Mouse (Mus musculus) megakaryocyte, embryonic 14.5 days (primary cell): ENCODE data around the gene Itga5.

Experiments used
- FLI1 ChIP-seq: IDR thresholded peaks from 2 replicates; pipeline ENCODE4 v1.6.1; 2012; ENCODE audit warnings: low read length, inconsistent platforms, mixed read lengths
- GATA1 ChIP-seq: IDR thresholded peaks from 3 replicates; pipeline ENCODE4 v1.6.1; 2012; ENCODE audit warnings: mixed read lengths, low read length, inconsistent platforms, borderline replicate concordance

DNA sequence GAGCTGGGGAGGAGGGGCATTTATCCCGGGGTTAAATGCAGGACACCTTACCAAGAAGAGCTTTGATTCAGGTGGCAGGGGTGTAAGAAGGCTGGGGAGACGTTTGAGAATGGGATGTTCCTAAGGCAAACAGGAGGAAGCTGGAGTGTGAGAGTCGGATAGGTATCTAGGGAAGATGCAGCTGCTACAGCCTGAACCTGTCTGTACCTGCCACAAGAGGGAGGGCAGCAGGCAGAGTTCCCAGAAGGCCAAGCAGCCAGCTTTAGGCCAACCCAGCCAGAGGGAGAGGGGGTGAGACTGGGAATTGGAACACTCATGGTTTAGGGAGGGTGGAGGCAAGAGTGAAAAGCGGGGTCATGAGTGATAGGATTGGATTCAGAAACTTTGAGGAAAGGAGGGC lies 25.8 kb downstream of the Itga5 start:
- TF ChIP-seq GATA1 (no peak), FLI1 (no peak)
